Mouse (Mus musculus) heart, adult 9 months (tissue): ENCODE measurements at regions not wholly inside any gene's neighbourhood (a gene's known extent, or its start where the extent isn't known, plus 50 kb on each side); places are given as distances from the start of the nearest gene placed in this dataset.

ENCODE experiments used
- DNase-seq, 2 experiments: peaks; one replicate each; pipeline ENCODE4 v3.0.0; 2022; ENCODE audit warnings: low spot score in 2 of 2

- DNase-seq = no peak
Observed at GRCm38 (mm10) chr5:138875180-138876076, 55.5 kb downstream of the Gm5294 start.

- DNase-seq = no peak
Observed at GRCm38 (mm10) chr5:138881649-138882226, 61.9 kb downstream of the Gm5294 start.

GRCm38 (mm10) chr5:138883573-138883972, 63.7 kb downstream of the Gm5294 start:
- no peak for DNase-seq

GRCm38 (mm10) chr5:138885905-138886304, 66.0 kb downstream of the Gm5294 start:
- DNase-seq = peak; percentile 34 to 72

GRCm38 (mm10) chr5:138888749-138889148, 68.9 kb downstream of the Gm5294 start:
- DNase-seq = peak; percentile 54 to 75

GRCm38 (mm10) chr5:138889760-138890159, 69.9 kb downstream of the Gm5294 start:
- DNase-seq = peak; percentile 49 to 54

GRCm38 (mm10) chr5:138894496-138894895, 74.6 kb downstream of the Gm5294 start:
- DNase-seq = no peak

- DNase-seq = no peak
Observed at GRCm38 (mm10) chr5:138897255-138897654, 77.4 kb downstream of the Gm5294 start.

GRCm38 (mm10) chr5:138898440-138898839, 78.6 kb downstream of the Gm5294 start:
- no peak for DNase-seq

GRCm38 (mm10) chr5:138900952-138901599, 81.2 kb downstream of the Gm5294 start:
- DNase-seq = no peak

GRCm38 (mm10) chr5:138902316-138902715, 82.4 kb downstream of the Gm5294 start:
- DNase-seq = no peak

GRCm38 (mm10) chr5:138911769-138912710, 85.1 kb downstream of the Pdgfa start:
- DNase-seq = no peak

- no peak for DNase-seq
Observed at GRCm38 (mm10) chr5:138912711-138913105, 84.5 kb downstream of the Pdgfa start.

GRCm38 (mm10) chr5:138915068-138915467, 82.1 kb downstream of the Pdgfa start:
- no peak for DNase-seq

GRCm38 (mm10) chr5:138915496-138915895, 81.7 kb downstream of the Pdgfa start:
- no peak for DNase-seq

GRCm38 (mm10) chr5:138920156-138920845, 76.9 kb downstream of the Pdgfa start:
- DNase-seq = peak; percentile 70 to 76

GRCm38 (mm10) chr5:138922116-138922515, 75.1 kb downstream of the Pdgfa start:
- no peak for DNase-seq
